Mouse (Mus musculus) c-Kit-negative CD71-positive TER-119-positive erythroid progenitor cells, embryonic 14.5 days (primary cell): Measurements from ENCODE around the gene Ptprf.
A peak's percentile ranks its signal among the peaks of the same experiment; 100 is the strongest.

Experiments used
- DNase-seq: peaks from one replicate; pipeline ENCODE4 v3.0.0-alpha.2; 2013; ENCODE audit warnings: low read depth, low spot score

Ptprf gene

GRCm38 (mm10) chr4:118291231-118291630 lies at the start of gene Ptprf:
Gene Ptprf (minus strand): TSS chr4:118291405.
- no peak for DNase-seq

GRCm38 (mm10) chr4:118336658-118337057 lies 45.5 kb upstream of the Ptprf start:
- DNase-seq, result peak; percentile 16

- no peak for DNase-seq
Measured at GRCm38 (mm10) chr4:118335991-118336390, 44.8 kb upstream of the Ptprf start.

- DNase-seq, result no peak
Measured at GRCm38 (mm10) chr4:118331777-118332176, 40.6 kb upstream of the Ptprf start.

- DNase-seq, result no peak
Measured at GRCm38 (mm10) chr4:118326476-118326875, 35.3 kb upstream of the Ptprf start.

GRCm38 (mm10) chr4:118320636-118321035 lies 29.4 kb upstream of the Ptprf start:
- no peak for DNase-seq

- DNase-seq, result no peak
Measured at GRCm38 (mm10) chr4:118319706-118320344, 28.6 kb upstream of the Ptprf start.

- no peak for DNase-seq
Measured at GRCm38 (mm10) chr4:118316662-118317061, 25.5 kb upstream of the Ptprf start.

GRCm38 (mm10) chr4:118315286-118315685 lies 24.1 kb upstream of the Ptprf start:
- no peak for DNase-seq

- no peak for DNase-seq
Measured at GRCm38 (mm10) chr4:118310461-118310860, 19.3 kb upstream of the Ptprf start.

- DNase-seq, result no peak
Measured at GRCm38 (mm10) chr4:118307533-118308263, 16.5 kb upstream of the Ptprf start.

GRCm38 (mm10) chr4:118306113-118306696 lies 15.0 kb upstream of the Ptprf start:
- no peak for DNase-seq

- no peak for DNase-seq
Measured at GRCm38 (mm10) chr4:118304984-118305383, 13.8 kb upstream of the Ptprf start.

GRCm38 (mm10) chr4:118297844-118298243 lies 6.6 kb upstream of the Ptprf start:
- DNase-seq, result no peak

GRCm38 (mm10) chr4:118295651-118296561 lies 4.7 kb upstream of the Ptprf start:
- no peak for DNase-seq

GRCm38 (mm10) chr4:118294811-118295210 lies 3.6 kb upstream of the Ptprf start:
- DNase-seq, result no peak

GRCm38 (mm10) chr4:118292741-118293306 lies 1.6 kb upstream of the Ptprf start:
- DNase-seq, result peak; percentile 36

- DNase-seq, result no peak
Measured at GRCm38 (mm10) chr4:118290416-118291030, 682 bp downstream of the Ptprf start.

GRCm38 (mm10) chr4:118289960-118290415 lies 1.2 kb downstream of the Ptprf start:
- no peak for DNase-seq

- DNase-seq, result no peak
Measured at GRCm38 (mm10) chr4:118289266-118289665, 1.9 kb downstream of the Ptprf start.

- DNase-seq, result no peak
Measured at GRCm38 (mm10) chr4:118288531-118288930, 2.7 kb downstream of the Ptprf start.
